Mouse (Mus musculus) limb, embryonic 13.5 days (tissue): Measurements from ENCODE around the gene Nfe2l1. TPM values are rescaled to one million over a fixed set of nuclear protein-coding genes. Genes with fewer than 3 reads are reported as not detected.

Experiments used
- ATAC-seq: fragments of 200-750 bp; cut with Nextera tagmentation; 2 replicates; pipeline ENCODE4 v1.8.0; 2017; ENCODE audit warnings: low read depth, moderate number of reproducible peaks, moderate TSS enrichment; ENCODE audit not compliant: low FRiP score
- H3K27ac ChIP-seq: fragments of 300-500 bp; sonication (generic); 2 replicates; pipeline ENCODE4 v1.5.1; 2015; ENCODE audit warnings: inconsistent platforms, mild to moderate bottlenecking, moderate library complexity
- H3K27me3 ChIP-seq: fragments of 300-500 bp; sonication (generic); 2 replicates; pipeline ENCODE4 v1.6.1; 2015; ENCODE audit warnings: mild to moderate bottlenecking, inconsistent platforms
- H3K36me3 ChIP-seq: fragments of 300-500 bp; sonication (generic); 2 replicates; pipeline ENCODE4 v1.6.1; 2015; ENCODE audit warnings: inconsistent platforms, mild to moderate bottlenecking, moderate library complexity
- H3K4me1 ChIP-seq: fragments of 300-500 bp; sonication (generic); 2 replicates; pipeline ENCODE4 v1.6.1; 2015; ENCODE audit warnings: inconsistent platforms
- H3K4me2 ChIP-seq: fragments of 300-500 bp; sonication (generic); replicated peaks from 2 replicates; pipeline ENCODE4 v1.6.1; 2015; ENCODE audit warnings: inconsistent platforms, mild to moderate bottlenecking, moderate library complexity
- H3K4me3 ChIP-seq: fragments of 300-500 bp; sonication (generic); 2 replicates; pipeline ENCODE4 v1.5.1; 2015; ENCODE audit warnings: moderate library complexity, mild to moderate bottlenecking, inconsistent platforms
- H3K9ac ChIP-seq: fragments of 300-500 bp; sonication (generic); 2 replicates; pipeline ENCODE4 v1.6.1; 2015; ENCODE audit warnings: mild to moderate bottlenecking, inconsistent platforms
- H3K9me3 ChIP-seq: fragments of 300-500 bp; sonication (generic); 2 replicates; pipeline ENCODE4 v1.6.1; 2016; ENCODE audit warnings: inconsistent platforms
- WGBS: fragments of 180-500 bp; shearing (Covaris S2); methylation state at CpG from one replicate; pipeline ENCODE4 v1.1.7; 2015; 5-methylcytosine and 5-hydroxymethylcytosine counted together
- polyA plus RNA-seq: library from polyadenylated mRNA; unstranded; fragments of >200 nt; fragmentation: Nextera tagmentation; extraction: Ambion mirVana; gene quantifications from 2 replicates; pipeline ENCODE4 v1.2.1, GENCODE M21; 2015

Gene Nfe2l1
- polyA plus RNA-seq: 68.6 and 69.3 TPM in 2 replicates

DNA sequence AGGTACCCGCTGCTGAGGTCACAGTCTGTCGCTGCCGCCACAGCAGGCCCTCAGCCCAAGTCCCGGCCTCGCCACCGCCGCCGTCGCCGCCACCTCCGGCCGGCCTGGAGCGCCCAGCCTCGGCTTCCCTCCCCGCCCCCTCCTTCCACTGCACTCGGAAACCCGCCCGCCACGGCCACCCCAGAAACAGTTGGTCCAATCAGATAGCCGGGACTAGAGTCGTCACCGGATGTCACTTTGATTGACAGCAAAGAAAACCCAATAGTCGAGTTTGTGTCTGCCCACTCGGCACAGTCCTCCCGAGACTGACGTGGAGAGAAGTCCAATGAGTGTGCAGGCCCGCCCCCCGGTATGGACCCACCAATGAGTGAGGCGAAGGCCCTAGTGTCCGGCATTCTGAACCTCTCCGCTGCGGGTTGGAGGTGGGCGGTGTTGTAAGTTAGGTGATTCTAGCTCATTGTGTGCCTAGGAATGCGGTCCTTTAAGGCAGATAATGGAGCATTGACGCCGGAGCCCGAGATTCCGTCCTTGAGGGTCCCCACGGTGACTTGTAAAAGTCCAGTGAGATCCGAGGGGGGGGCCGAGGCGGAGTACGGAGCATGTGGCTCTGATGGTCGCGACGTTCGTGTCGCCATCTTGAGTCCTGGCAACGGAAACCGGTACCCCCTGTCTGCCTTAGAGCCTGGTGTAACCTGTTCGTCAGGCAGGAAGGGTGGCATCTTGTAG, at the start of gene Nfe2l1:
TSS of gene Nfe2l1 (minus strand) at position 156 of the 726 bp plus-strand sequence.
- WGBS: under 1% methylated on average over 51 of the region's 51 CpGs
- peak within 1 kb of the TSS; percentile 97 for H3K27ac ChIP-seq
- no peaks in the 10 kb centered on the region for H3K27me3 ChIP-seq
- ATAC-seq: peak; percentile 99
- H3K4me1 ChIP-seq: peaks cover 43% of the 10 kb centered on the region
- peak within 1 kb of the TSS; percentile 87 for H3K4me2 ChIP-seq
- H3K36me3 ChIP-seq: peaks cover 18% of the 10 kb centered on the region
- H3K9ac ChIP-seq: peak within 1 kb of the TSS; percentile 87
- no peaks in the 10 kb centered on the region for H3K9me3 ChIP-seq
- H3K4me3 ChIP-seq: peak within 1 kb of the TSS; percentile 78

DNA sequence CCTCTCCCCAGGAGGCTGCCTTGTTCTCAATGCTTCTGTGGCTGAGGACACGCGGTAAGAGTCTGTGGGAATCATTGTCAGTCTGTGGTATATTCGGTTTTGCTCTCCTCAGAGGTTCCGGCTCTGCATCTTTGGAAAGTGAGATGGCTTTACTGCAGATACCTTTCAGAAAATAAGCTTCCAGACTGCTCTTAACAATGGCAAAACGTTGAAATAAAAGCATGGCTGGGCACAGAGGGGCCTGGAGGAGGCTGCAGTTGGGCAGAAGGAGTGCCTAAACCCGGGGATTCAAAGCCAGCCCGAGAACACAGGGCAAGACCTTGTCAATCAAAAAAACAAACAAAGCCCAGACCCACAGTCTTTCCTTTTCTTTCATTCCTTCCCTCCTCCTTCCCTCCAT, 49.6 kb upstream of the Nfe2l1 start:
- ATAC-seq: no peak
- no peaks in the 10 kb centered on the region for H3K36me3 ChIP-seq
- H3K4me1 ChIP-seq: peaks cover 23% of the 10 kb centered on the region
- H3K4me3 ChIP-seq: no peak overlapping the region
- H3K27me3 ChIP-seq: peaks cover 10% of the 10 kb centered on the region
- H3K27ac ChIP-seq: no peak overlapping the region
- H3K4me2 ChIP-seq: no peak overlapping the region
- H3K9me3 ChIP-seq: no peaks in the 10 kb centered on the region
- WGBS: 50% methylated on average over 7 of the region's 7 CpGs
- no peak overlapping the region for H3K9ac ChIP-seq

DNA sequence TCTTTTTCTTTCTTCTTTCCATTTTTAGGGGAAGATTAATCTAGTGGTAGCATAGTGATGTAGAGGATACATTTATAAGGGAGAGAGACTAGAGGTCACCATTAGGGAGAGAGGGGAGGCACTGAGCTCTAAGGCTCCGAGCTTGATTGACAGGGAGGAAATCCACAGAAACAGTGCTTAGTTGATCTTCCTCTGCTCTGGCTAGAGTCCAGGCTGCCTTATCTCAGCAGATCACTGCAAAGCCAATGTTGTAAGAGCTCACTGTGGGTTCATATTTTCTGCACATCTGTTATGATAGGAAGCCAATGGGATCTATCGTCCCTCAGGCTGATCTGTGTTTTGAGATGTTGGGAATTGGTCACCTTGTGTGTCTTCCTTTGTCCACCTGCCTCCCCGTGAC, 48.9 kb upstream of the Nfe2l1 start:
- no peak overlapping the region for H3K9ac ChIP-seq
- peaks cover 28% of the 10 kb centered on the region for H3K4me1 ChIP-seq
- H3K36me3 ChIP-seq: no peaks in the 10 kb centered on the region
- no peaks in the 10 kb centered on the region for H3K9me3 ChIP-seq
- H3K4me3 ChIP-seq: no peak overlapping the region
- H3K4me2 ChIP-seq: no peak overlapping the region
- H3K27ac ChIP-seq: no peak overlapping the region
- H3K27me3 ChIP-seq: peaks cover 10% of the 10 kb centered on the region
- 72% methylated on average over 3 of the region's 3 CpGs for WGBS
- no peak for ATAC-seq

DNA sequence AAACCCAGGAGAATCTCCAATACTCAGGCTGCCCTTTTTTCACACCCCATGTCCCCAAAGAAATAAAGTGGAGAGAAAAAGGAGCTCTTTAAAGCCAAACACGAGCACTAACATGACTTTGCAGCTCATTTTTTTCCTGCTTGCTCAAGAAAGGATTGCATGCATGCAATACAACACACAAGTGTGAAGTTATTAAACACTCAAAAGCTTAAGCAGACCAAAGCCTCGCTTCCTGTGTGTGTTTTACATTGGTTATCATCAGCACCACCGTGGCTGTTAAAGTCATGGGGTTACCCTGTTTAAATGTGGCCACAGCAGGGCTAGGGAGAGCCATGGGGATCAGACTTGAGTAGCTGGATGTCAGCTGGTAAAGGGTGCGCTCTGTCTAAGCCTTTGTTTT, 47.3 kb upstream of the Nfe2l1 start:
- no peak overlapping the region for H3K4me3 ChIP-seq
- 34% methylated on average over 4 of the region's 4 CpGs for WGBS
- ATAC-seq: no peak
- 0 out of 2 replicates have a peak overlapping the region, but pooled peaks have one; percentile 83 for H3K4me2 ChIP-seq
- H3K27me3 ChIP-seq: peaks cover 15% of the 10 kb centered on the region
- no peaks in the 10 kb centered on the region for H3K36me3 ChIP-seq
- H3K9ac ChIP-seq: 0 out of 2 replicates have a peak overlapping the region, but pooled peaks have one; percentile 67
- no peak overlapping the region for H3K27ac ChIP-seq
- H3K4me1 ChIP-seq: peaks cover 44% of the 10 kb centered on the region
- no peaks in the 10 kb centered on the region for H3K9me3 ChIP-seq

DNA sequence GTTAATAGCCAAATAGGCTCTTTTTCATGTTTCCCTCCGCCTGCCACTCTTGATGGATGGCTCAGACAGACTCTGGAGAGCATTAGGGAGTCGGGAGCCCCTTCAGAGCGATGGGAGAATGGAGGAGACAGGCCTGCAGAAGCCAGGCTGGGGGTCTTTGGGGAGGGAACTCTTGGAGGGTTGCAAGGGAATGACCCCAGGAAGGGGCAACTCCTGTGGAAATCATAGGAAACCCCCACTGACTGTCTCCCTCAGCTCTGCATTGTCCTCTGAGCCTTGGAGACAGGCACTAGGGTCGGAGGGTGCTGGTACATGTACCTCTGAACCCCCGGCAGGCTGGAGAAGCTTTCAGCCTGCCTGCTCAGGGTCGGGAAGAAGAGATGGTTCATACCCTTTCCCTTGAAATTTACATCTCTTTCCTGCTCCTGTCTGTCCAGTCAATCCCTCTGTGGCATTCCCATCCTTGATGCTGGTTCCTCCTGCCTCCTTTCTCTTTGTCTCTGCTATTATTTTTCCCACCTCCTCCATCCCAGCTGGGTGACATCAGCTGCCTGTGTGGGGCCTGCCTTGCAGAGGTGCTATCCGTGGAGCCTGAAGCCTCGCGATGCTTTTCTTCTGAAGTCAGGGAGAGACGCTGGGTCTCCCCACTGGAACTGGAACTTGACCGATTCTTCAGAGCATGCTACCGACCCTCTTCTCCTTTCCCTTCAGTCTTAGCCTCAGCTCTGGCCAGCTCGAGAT, 46.7 kb upstream of the Nfe2l1 start:
- Histone ChIP-seq H3K27me3 (peaks cover 15% of the 10 kb centered on the region), H3K27ac (peak overlapping the region; percentile 28; the same call in 1 of the 2 replicates), H3K9ac (peak overlapping the region; percentile 67)

DNA sequence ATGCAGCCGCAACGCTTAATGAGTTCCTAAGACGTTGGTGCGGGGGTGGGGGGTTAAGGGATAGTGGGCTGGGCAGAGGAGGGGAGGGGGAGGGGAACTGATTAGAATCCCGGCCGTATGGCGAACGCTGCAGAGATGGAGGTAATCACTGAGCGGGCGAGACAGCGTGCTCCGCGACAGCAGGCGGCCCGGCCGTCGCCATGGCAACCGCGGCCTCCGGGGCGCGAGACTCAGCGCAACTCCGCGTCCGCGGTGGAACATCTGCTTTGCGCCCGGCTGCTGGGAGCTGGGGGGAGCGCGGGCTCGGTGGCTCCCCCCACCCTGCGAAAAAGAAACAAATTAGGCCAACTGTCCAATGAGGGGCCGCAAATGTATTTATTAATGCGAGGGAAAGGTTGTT, 46.0 kb upstream of the Nfe2l1 start:
- peak overlapping the region; percentile 46 for H3K4me3 ChIP-seq
- no peaks in the 10 kb centered on the region for H3K9me3 ChIP-seq
- peak overlapping the region; percentile 67 for H3K9ac ChIP-seq
- H3K27me3 ChIP-seq: peaks cover 15% of the 10 kb centered on the region
- no peaks in the 10 kb centered on the region for H3K36me3 ChIP-seq
- WGBS: under 1% methylated on average over 35 of the region's 35 CpGs
- H3K4me1 ChIP-seq: peaks cover 44% of the 10 kb centered on the region
- H3K4me2 ChIP-seq: peak overlapping the region; percentile 83
- peak; percentile 66 for ATAC-seq
- H3K27ac ChIP-seq: no peak overlapping the region

More for the DNA sequence above, 46.7 kb upstream of the Nfe2l1 start:
- no peaks in the 10 kb centered on the region for H3K9me3 ChIP-seq
- H3K4me2 ChIP-seq: peak overlapping the region; percentile 83
- H3K36me3 ChIP-seq: no peaks in the 10 kb centered on the region
- 5% methylated on average over 13 of the region's 13 CpGs for WGBS
- H3K4me3 ChIP-seq: peak overlapping the region; percentile 46
- peaks cover 44% of the 10 kb centered on the region for H3K4me1 ChIP-seq
- ATAC-seq: no peak

DNA sequence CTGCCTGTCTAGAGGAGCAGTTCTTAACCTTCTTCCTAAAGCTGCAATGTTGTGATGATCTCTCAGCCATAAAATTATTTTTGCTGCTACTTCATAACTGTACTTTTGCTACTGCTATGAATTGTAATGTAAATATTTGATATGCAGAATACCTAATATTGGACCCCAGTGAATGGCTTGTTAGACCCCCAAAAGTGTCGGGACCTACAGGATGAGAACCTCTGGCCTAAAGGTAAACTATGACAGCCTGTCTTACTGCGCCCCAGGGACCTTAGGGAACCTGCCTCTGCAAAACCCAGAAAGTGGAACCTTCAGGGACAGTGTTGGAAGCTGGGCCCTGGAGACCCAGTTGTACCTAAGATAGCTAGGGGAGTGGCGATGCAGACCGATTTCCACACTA, 45.5 kb upstream of the Nfe2l1 start:
- H3K9ac ChIP-seq: peak overlapping the region; percentile 67; the same call in 1 of the 2 replicates
- peaks cover 15% of the 10 kb centered on the region for H3K27me3 ChIP-seq
- peaks cover 44% of the 10 kb centered on the region for H3K4me1 ChIP-seq
- H3K4me3 ChIP-seq: peak overlapping the region; percentile 46
- no peak overlapping the region for H3K27ac ChIP-seq
- peak overlapping the region; percentile 83 for H3K4me2 ChIP-seq
- 18% methylated on average over 4 of the region's 4 CpGs for WGBS
- no peaks in the 10 kb centered on the region for H3K36me3 ChIP-seq
- ATAC-seq: no peak
- no peaks in the 10 kb centered on the region for H3K9me3 ChIP-seq

DNA sequence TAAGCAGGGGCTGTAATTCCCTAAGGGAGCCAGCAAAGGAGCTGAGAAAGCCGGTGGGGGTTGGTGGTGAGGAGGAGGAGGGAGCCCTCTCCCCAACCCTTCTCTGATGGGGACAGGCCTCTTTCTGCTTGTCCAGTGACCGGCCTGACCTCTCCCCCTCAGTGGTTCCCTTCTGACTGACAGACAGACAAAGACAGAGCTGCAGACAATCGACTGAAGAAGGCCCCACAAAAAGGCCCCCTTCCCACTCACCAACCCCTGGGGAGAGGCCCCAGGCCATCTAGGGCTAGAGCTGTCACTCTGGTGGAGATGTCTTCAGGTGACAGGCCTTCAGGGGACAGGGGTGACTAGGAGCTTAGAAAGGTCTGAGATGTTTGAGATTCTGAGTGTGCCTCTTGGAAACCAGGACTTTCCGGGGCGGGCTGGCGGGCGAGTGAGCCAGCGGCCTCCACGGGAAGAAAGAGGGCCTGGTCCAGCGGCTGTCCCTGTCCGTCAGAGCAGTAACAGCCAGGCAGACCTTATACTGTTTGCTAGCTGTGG, 43.9 kb upstream of the Nfe2l1 start:
- Histone ChIP-seq H3K4me2 (peak overlapping the region; percentile 44), H3K9ac (peak overlapping the region; percentile 51), H3K4me1 (peaks cover 44% of the 10 kb centered on the region), H3K4me3 (no peak overlapping the region), H3K27me3 (peaks cover 15% of the 10 kb centered on the region), H3K9me3 (no peaks in the 10 kb centered on the region), H3K36me3 (no peaks in the 10 kb centered on the region), H3K27ac (peak overlapping the region; percentile 58)
- no peak for ATAC-seq
- WGBS: 29% methylated on average over 11 of the region's 11 CpGs

DNA sequence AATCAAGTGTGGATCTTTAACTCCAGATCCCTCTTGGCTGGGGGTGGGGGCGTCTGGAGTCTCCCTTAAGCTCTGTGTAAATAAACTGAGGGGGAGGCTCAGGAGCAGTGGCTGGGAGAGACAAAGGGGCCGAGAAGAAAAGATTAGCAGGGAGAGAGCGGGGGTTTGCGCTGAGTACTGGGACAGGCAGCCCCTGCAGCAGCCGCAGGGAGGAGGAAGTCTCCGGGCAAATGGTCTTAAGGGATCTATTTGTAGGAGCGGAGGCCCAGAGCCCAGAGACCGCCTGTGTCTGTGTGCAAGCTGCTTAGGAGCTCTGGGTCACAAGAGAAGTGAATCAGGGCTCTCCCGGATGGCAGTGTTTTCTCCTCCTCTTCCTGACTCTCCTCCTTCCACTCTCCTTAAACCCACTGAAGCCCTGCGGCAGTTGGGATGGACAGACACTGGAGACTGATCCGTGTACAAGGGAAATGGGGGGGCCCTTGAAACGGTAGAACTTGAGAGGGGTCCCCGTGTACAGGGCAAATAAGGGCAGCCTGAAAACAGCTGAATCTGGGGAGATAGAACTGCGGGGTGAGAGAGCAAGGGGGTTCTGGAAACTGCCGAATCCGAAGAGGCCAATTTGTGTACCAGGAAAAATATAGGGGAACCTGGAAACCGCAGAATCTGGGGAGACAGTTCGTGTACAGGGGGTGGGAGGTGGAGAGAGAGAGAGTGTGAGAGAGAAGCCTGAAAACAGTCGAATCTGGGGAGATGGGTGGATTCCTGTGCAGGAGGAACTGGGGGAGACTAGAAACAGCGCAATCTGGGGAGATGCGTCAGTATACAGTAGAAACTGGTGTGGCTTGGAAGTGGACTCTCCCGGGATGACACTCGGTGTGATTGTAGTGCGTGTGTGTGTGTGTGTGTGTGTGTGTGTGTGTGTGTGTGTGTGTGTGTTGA, 42.9 kb upstream of the Nfe2l1 start:
- Histone ChIP-seq H3K27ac (peak overlapping the region; percentile 45), H3K4me1 (peaks cover 44% of the 10 kb centered on the region), H3K4me3 (peak overlapping the region; percentile 2; the same call in 1 of the 2 replicates), H3K36me3 (no peaks in the 10 kb centered on the region), H3K9ac (peak overlapping the region; percentile 32), H3K27me3 (peaks cover 15% of the 10 kb centered on the region), H3K4me2 (peak overlapping the region; percentile 44), H3K9me3 (no peaks in the 10 kb centered on the region)
- WGBS: 10% methylated on average over 24 of the region's 24 CpGs
- no peak; the same call in 1 of the 2 replicates for ATAC-seq

DNA sequence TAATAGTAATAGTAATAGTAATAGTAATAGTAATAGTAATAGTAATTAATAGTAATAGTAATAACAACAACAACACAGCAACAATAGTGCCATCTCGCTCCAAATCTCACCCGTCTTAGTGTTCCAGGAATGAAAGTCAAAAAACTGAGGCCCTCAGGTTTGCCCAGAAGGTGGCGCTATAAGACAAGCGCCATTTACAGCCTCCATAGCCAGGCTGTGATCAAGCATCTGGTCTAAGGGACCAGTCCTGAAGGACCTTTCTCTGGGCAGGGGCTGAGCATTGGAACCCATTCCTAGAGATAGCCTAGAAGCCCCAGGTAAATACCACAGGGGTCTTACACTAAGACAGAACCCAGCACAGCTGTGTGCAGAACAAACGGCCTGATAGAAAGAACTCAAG, 37.4 kb upstream of the Nfe2l1 start:
- Histone ChIP-seq H3K4me3 (no peak overlapping the region), H3K27ac (no peak overlapping the region), H3K27me3 (peaks cover 18% of the 10 kb centered on the region), H3K9me3 (no peaks in the 10 kb centered on the region), H3K9ac (0 out of 2 replicates have a peak overlapping the region, but pooled peaks have one; percentile 35), H3K36me3 (no peaks in the 10 kb centered on the region), H3K4me1 (peaks cover 20% of the 10 kb centered on the region), H3K4me2 (no peak overlapping the region)
- 12% methylated on average over 5 of the region's 5 CpGs for WGBS
- no peak for ATAC-seq

DNA sequence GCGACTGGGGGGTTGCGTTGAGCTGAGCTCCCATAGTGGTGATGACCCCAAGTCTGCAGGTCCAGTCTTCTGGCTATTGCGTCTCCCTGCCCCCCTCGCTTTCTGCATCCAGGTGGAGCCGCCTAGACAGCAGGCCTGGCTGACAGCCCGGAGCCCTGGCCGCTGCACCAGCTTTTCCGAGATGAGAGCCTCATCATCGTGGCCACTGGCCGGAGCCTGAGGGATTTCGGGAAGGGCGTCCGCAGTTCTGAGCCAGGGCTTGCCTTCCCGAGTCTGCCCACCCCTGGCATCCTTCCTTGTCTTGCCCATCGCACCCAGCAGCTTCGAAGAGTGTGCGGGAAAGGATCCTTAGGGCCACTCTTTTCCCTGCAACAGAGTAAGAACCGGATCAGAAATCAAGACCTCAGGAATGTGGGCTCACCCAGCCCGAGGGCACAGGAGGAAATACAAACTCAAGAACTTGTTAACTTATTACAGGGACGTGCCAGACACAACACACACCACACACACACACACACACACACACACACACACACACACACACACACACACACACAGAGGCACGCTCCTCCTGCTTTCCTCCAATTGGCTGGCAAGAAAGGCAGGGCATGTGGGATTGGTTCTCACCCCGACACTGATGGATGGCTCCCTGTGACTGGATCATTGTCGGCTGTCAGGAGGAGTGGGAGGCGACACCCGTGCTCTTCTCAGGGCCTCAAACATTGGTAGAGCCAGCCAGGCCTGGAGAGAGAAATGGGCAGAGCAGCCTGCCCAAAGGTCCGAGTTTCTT, 33.6 kb upstream of the Nfe2l1 start:
- no peaks in the 10 kb centered on the region for H3K9me3 ChIP-seq
- H3K4me2 ChIP-seq: peak overlapping the region; percentile 47
- H3K36me3 ChIP-seq: no peaks in the 10 kb centered on the region
- H3K4me1 ChIP-seq: peaks cover 34% of the 10 kb centered on the region
- peaks cover 22% of the 10 kb centered on the region for H3K27me3 ChIP-seq
- H3K4me3 ChIP-seq: no peak overlapping the region
- no peak overlapping the region for H3K27ac ChIP-seq
- peak overlapping the region; percentile 58 for H3K9ac ChIP-seq
- no peak for ATAC-seq
- 15% methylated on average over 25 of the region's 26 CpGs for WGBS
